Mouse (Mus musculus) heart, adult 11 months (tissue): Measurements from ENCODE around the gene Adcy3.

Source experiments
- DNase-seq: peaks from one replicate; pipeline ENCODE4 v3.0.0; 2022

Adcy3 gene

GRCm38 (mm10) chr12:4184648-4185047 lies 51.7 kb downstream of the Adcy3 start:
- peak; percentile 78 for DNase-seq

GRCm38 (mm10) chr12:4188171-4189059 lies 55.5 kb downstream of the Adcy3 start:
- DNase-seq, result peak; percentile 98

GRCm38 (mm10) chr12:4189060-4189447 lies 56.2 kb downstream of the Adcy3 start:
- no peak for DNase-seq

- no peak for DNase-seq
Observed at GRCm38 (mm10) chr12:4192514-4192913, 59.6 kb downstream of the Adcy3 start.

GRCm38 (mm10) chr12:4193025-4193740 lies 60.3 kb downstream of the Adcy3 start:
- DNase-seq, result no peak

GRCm38 (mm10) chr12:4194643-4195042 lies 61.7 kb downstream of the Adcy3 start:
- no peak for DNase-seq

GRCm38 (mm10) chr12:4198702-4199101 lies 65.8 kb downstream of the Adcy3 start:
- peak; percentile 31 for DNase-seq

GRCm38 (mm10) chr12:4199271-4199670 lies 66.4 kb downstream of the Adcy3 start:
- DNase-seq, result peak; percentile 85

- peak; percentile 97 for DNase-seq
Observed at GRCm38 (mm10) chr12:4201454-4202200, 68.7 kb downstream of the Adcy3 start.

GRCm38 (mm10) chr12:4202206-4202605 lies 69.3 kb downstream of the Adcy3 start:
- peak; percentile 78 for DNase-seq

- DNase-seq, result peak; percentile 80
Observed at GRCm38 (mm10) chr12:4206106-4206505, 73.2 kb downstream of the Adcy3 start.

- DNase-seq, result peak; percentile 94
Observed at GRCm38 (mm10) chr12:4208405-4209133, 75.7 kb downstream of the Adcy3 start.

GRCm38 (mm10) chr12:4209196-4209595 lies 76.3 kb downstream of the Adcy3 start:
- no peak for DNase-seq

GRCm38 (mm10) chr12:4211174-4211573 lies 78.3 kb downstream of the Adcy3 start:
- DNase-seq, result peak; percentile 98

- DNase-seq, result peak; percentile 64
Observed at GRCm38 (mm10) chr12:4212908-4213307, 80.0 kb downstream of the Adcy3 start.

- DNase-seq, result peak; percentile 57
Observed at GRCm38 (mm10) chr12:4230156-4230555, 97.3 kb downstream of the Adcy3 start.

GRCm38 (mm10) chr12:4232777-4233176 lies 99.9 kb downstream of the Adcy3 start:
- peak; percentile 35 for DNase-seq

GRCm38 (mm10) chr12:4233572-4234508 lies 100.9 kb downstream of the Adcy3 start, which contains the start of the genes Ptrhd1 and Cenpo:
Ptrhd1 (plus strand) TSS chr12:4234027.
Cenpo (minus strand) TSS chr12:4234294.
- peak; percentile 100 for DNase-seq

GRCm38 (mm10) chr12:4237481-4237880 lies 104.6 kb downstream of the Adcy3 start:
- peak; percentile 86 for DNase-seq

GRCm38 (mm10) chr12:4240281-4240680 lies 107.4 kb downstream of the Adcy3 start:
- peak; percentile 68 for DNase-seq

- no peak for DNase-seq
Observed at GRCm38 (mm10) chr12:4243805-4244204, 110.9 kb downstream of the Adcy3 start.
